Mouse (Mus musculus) intestine, embryonic 14.5 days (tissue): ENCODE results near the gene Aqp1. TPM values are rescaled to one million over a fixed set of nuclear protein-coding genes. Genes with fewer than 3 reads are reported as not detected.

ENCODE experiments used
- ATAC-seq: fragments of 200-750 bp; cut with Nextera tagmentation; replicated peaks from 2 replicates; pipeline ENCODE4 v1.8.0; 2017; ENCODE audit warnings: low read depth, moderate number of reproducible peaks, moderate TSS enrichment, moderate library complexity; ENCODE audit not compliant: low FRiP score, low TSS enrichment
- DNase-seq: peaks from one replicate; pipeline ENCODE4 v3.0.0-alpha.2; 2018; ENCODE audit warnings: low spot score
- H3K27ac ChIP-seq: fragments of 300-500 bp; sonication (generic); 2 replicates; pipeline ENCODE4 v1.5.1; 2014; ENCODE audit warnings: low read depth, mild to moderate bottlenecking, control low read depth
- H3K27me3 ChIP-seq: fragments of 300-500 bp; sonication (generic); replicated peaks from 2 replicates; pipeline ENCODE4 v1.6.1; 2014; ENCODE audit warnings: low read length, control low read depth; ENCODE audit not compliant: control insufficient read depth, insufficient read depth
- H3K36me3 ChIP-seq: fragments of 300-500 bp; sonication (generic); 2 replicates; pipeline ENCODE4 v1.6.1; 2014; ENCODE audit warnings: low read length, control low read depth; ENCODE audit not compliant: control insufficient read depth, insufficient read depth
- H3K4me1 ChIP-seq: fragments of 300-500 bp; sonication (generic); replicated peaks from 2 replicates; pipeline ENCODE4 v1.6.1; 2014; ENCODE audit warnings: low read length, control low read depth, mixed read lengths; ENCODE audit not compliant: control insufficient read depth, insufficient read depth
- H3K4me2 ChIP-seq: fragments of 300-500 bp; sonication (generic); 2 replicates; pipeline ENCODE4 v1.6.1; 2014; ENCODE audit warnings: low read length
- H3K4me3 ChIP-seq: fragments of 300-500 bp; sonication (generic); 2 replicates; pipeline ENCODE4 v1.5.1; 2014; ENCODE audit warnings: low read depth, low read length, control low read depth, mixed read lengths
- H3K9ac ChIP-seq: fragments of 300-500 bp; sonication (generic); 2 replicates; pipeline ENCODE4 v1.6.1; 2014; ENCODE audit warnings: mild to moderate bottlenecking, low read length
- H3K9me3 ChIP-seq: fragments of 300-500 bp; sonication (generic); 2 replicates; pipeline ENCODE4 v1.6.1; 2016; ENCODE audit warnings: low read length, control low read depth; ENCODE audit not compliant: control insufficient read depth
- WGBS: fragments of 180-500 bp; shearing (Covaris S2); extraction: QIAGEN DNeasy Blood & Tissue Kit; methylation state at CpG from one replicate; pipeline ENCODE4 v1.1.7; 2014; 5-methylcytosine and 5-hydroxymethylcytosine counted together
- polyA plus RNA-seq: library from polyadenylated mRNA; unstranded; fragments of >200 nt; fragmentation: Nextera tagmentation; extraction: Ambion mirVana; gene quantifications from 2 replicates; pipeline ENCODE4 v1.2.1, GENCODE M21; 2014

Aqp1 gene
- polyA plus RNA-seq, 1 experiment from 2014 or later: 2.2 TPM

- no peak overlapping the region for H3K27ac ChIP-seq
- no peak overlapping the region for H3K9ac ChIP-seq
- DNase-seq: no peak
- no peaks in the 10 kb centered on the region for H3K9me3 ChIP-seq
- ATAC-seq: no peak
- 43% methylated on average over 5 of the region's 5 CpGs for WGBS
- H3K4me1 ChIP-seq: peaks cover 7% of the 10 kb centered on the region; the same call in 1 of the 2 replicates
- no peaks in the 10 kb centered on the region for H3K27me3 ChIP-seq
- H3K4me3 ChIP-seq: no peak overlapping the region
- H3K36me3 ChIP-seq: no peaks in the 10 kb centered on the region
- H3K4me2 ChIP-seq: no peak overlapping the region
Measured at GRCm38 (mm10) chr6:55356017-55356703, 19.9 kb downstream of the Aqp1 start.

- Histone ChIP-seq H3K27me3 (no peaks in the 10 kb centered on the region), H3K36me3 (no peaks in the 10 kb centered on the region), H3K4me1 (peaks cover 7% of the 10 kb centered on the region; the same call in 1 of the 2 replicates), H3K9me3 (no peaks in the 10 kb centered on the region), H3K27ac (peak overlapping the region; percentile 25; the same call in 1 of the 2 replicates), H3K4me2 (no peak overlapping the region), H3K4me3 (no peak overlapping the region), H3K9ac (no peak overlapping the region)
- ATAC-seq (no peak), DNase-seq (no peak)
- WGBS: 69% methylated on average over 5 of the region's 5 CpGs
Measured at GRCm38 (mm10) chr6:55356976-55357635, 20.9 kb downstream of the Aqp1 start.

- Histone ChIP-seq H3K4me2 (no peak overlapping the region), H3K4me1 (peaks cover 7% of the 10 kb centered on the region; the same call in 1 of the 2 replicates), H3K9ac (no peak overlapping the region), H3K9me3 (no peaks in the 10 kb centered on the region), H3K27ac (peak overlapping the region; percentile 25; the same call in 1 of the 2 replicates), H3K27me3 (no peaks in the 10 kb centered on the region), H3K4me3 (no peak overlapping the region), H3K36me3 (no peaks in the 10 kb centered on the region)
- WGBS: 40% methylated on average over 6 of the region's 6 CpGs
- DNase-seq: no peak
- peak; percentile 82 for ATAC-seq
Measured at GRCm38 (mm10) chr6:55357636-55358031, 21.4 kb downstream of the Aqp1 start.

GRCm38 (mm10) chr6:55358731-55359143 is 22.5 kb downstream of the Aqp1 start:
- Histone ChIP-seq H3K27me3 (no peaks in the 10 kb centered on the region), H3K4me2 (no peak overlapping the region), H3K4me3 (no peak overlapping the region), H3K9ac (no peak overlapping the region), H3K27ac (no peak overlapping the region), H3K4me1 (peaks cover 7% of the 10 kb centered on the region; the same call in 1 of the 2 replicates), H3K9me3 (no peaks in the 10 kb centered on the region), H3K36me3 (no peaks in the 10 kb centered on the region)
- ATAC-seq (no peak), DNase-seq (no peak)
- WGBS: 28% methylated on average over 2 of the region's 2 CpGs

GRCm38 (mm10) chr6:55362663-55363062 is 26.4 kb downstream of the Aqp1 start:
- no peak for DNase-seq
- 93% methylated on average over 1 of the region's 1 CpGs for WGBS
- ATAC-seq: no peak
- no peaks in the 10 kb centered on the region for H3K27me3 ChIP-seq
- no peak overlapping the region for H3K4me2 ChIP-seq
- H3K36me3 ChIP-seq: no peaks in the 10 kb centered on the region
- no peaks in the 10 kb centered on the region for H3K9me3 ChIP-seq
- no peak overlapping the region for H3K27ac ChIP-seq
- no peak overlapping the region for H3K4me3 ChIP-seq
- H3K9ac ChIP-seq: no peak overlapping the region
- 0 out of 2 replicates have a peak, but pooled peaks cover 2% of the 10 kb centered on the region for H3K4me1 ChIP-seq

- H3K4me3 ChIP-seq: no peak overlapping the region
- H3K9me3 ChIP-seq: no peaks in the 10 kb centered on the region
- DNase-seq (no peak), ATAC-seq (no peak)
- no peak overlapping the region for H3K4me2 ChIP-seq
- H3K36me3 ChIP-seq: no peaks in the 10 kb centered on the region
- H3K9ac ChIP-seq: no peak overlapping the region
- H3K4me1 ChIP-seq: no peaks in the 10 kb centered on the region
- H3K27ac ChIP-seq: no peak overlapping the region
- no peaks in the 10 kb centered on the region for H3K27me3 ChIP-seq
Measured at GRCm38 (mm10) chr6:55367126-55367525, 30.9 kb downstream of the Aqp1 start.

- H3K36me3 ChIP-seq: no peaks in the 10 kb centered on the region
- no peak overlapping the region for H3K27ac ChIP-seq
- H3K27me3 ChIP-seq: no peaks in the 10 kb centered on the region
- H3K9me3 ChIP-seq: no peaks in the 10 kb centered on the region
- 82% methylated on average over 6 of the region's 6 CpGs for whole genome bisulfite sequencing
- DNase-seq (no peak), ATAC-seq (no peak)
- H3K4me2 ChIP-seq: no peak overlapping the region
- H3K4me1 ChIP-seq: no peaks in the 10 kb centered on the region
- H3K9ac ChIP-seq: no peak overlapping the region
- no peak overlapping the region for H3K4me3 ChIP-seq
Measured at GRCm38 (mm10) chr6:55370831-55371230, 34.6 kb downstream of the Aqp1 start.

- H3K27me3 ChIP-seq: no peaks in the 10 kb centered on the region
- no peak for DNase-seq
- no peaks in the 10 kb centered on the region for H3K36me3 ChIP-seq
- H3K4me1 ChIP-seq: 0 out of 2 replicates have a peak, but pooled peaks cover 3% of the 10 kb centered on the region
- WGBS: 80% methylated on average over 6 of the region's 6 CpGs
- ATAC-seq: no peak
- no peak within 1 kb of the TSS for H3K4me2 ChIP-seq
- no peak within 1 kb of the TSS for H3K27ac ChIP-seq
- no peak within 1 kb of the TSS for H3K9ac ChIP-seq
- H3K4me3 ChIP-seq: no peak within 1 kb of the TSS
- no peaks in the 10 kb centered on the region for H3K9me3 ChIP-seq
Measured at GRCm38 (mm10) chr6:55376076-55376475, 39.8 kb downstream of the Aqp1 start, which contains the start of gene Ghrhr. Gene Ghrhr, plus strand, starts transcription at chr6:55376295.
